Mouse (Mus musculus): Measurements from ENCODE around the gene Lingo1. TPM values are rescaled to one million over a fixed set of nuclear protein-coding genes. Genes with fewer than 3 reads are reported as not detected.

Gene Lingo1
- polyA plus RNA-seq, 1 experiment from 2014 or later = 93.4 TPM

DNA sequence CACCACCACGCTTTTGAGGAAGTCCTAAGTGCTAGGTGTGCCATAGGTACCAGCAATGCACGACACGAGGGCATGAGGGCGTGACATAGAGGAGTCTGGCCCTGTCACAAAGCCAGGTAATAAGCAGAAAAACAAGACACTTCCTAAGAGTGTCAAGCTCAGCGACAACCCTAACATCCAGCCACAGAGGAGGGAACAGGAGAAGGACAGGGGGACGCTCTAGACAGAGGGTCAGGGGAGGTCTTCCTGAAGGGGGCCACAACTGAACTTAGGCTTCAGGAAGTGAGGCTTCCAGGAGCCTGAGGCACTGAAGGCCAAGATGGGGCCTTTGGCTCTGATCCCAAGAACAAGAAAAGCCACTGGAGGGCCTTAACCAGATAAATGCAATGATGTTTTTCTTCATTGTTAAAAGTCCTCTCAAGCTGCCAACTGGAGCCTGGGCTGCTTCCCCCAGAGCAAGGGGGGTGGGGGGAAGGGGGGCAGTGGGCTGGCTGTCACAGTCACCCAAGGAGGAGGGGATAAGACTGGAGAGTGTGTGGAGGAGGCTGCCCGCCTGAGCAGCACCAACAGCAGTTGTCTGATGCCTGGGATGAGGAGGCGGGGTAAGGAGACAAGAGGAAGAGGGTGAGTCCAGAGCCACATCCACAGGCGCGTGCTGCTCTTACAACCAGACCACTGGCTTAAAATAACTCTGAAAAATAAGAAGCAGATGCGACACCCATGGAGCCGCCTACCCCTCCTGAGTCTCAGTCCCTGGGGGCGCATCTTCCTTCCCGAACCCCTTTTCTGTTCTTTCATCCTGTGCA lies 109.7 kb downstream of the Lingo1 start:
- WGBS = 66% methylated on average over 14 of the region's 14 CpGs
- Histone ChIP-seq H3K4me2 (no peak overlapping the region), H3K27ac (replicated peaks) (peak overlapping the region; percentile 48), H3K4me3 (no peak overlapping the region), H3K9me3 (no peaks in the 10 kb centered on the region), H3K27me3 (no peaks in the 10 kb centered on the region), H3K9ac (no peak overlapping the region), H3K4me1 (replicated peaks) (peaks cover 55% of the 10 kb centered on the region), H3K36me3 (no peaks in the 10 kb centered on the region)
- peak; percentile 79 for ATAC-seq (ENCODE audit: low FRiP score, low read depth)

DNA sequence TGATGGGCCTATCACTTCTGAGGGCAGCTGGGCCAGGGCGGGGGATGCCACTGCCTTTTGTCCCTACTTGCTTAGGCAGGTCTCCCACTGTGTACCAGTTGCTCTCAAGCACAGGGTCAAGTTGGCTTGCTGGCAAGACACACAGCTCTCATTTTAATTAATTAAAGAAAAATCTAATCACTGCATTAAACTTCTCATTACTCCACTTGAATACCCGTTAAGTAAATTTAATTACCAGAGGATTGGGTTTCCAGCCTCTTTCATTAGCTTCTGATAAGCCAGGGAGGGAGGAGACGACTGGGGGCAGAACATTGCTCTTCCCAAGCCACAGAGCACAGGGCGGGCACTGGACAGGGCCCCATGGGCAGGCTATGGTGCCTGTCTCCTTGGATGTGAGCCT lies 113.4 kb downstream of the Lingo1 start:
- Histone ChIP-seq H3K4me2 (no peak overlapping the region), H3K4me3 (no peak overlapping the region), H3K36me3 (no peaks in the 10 kb centered on the region), H3K9me3 (no peaks in the 10 kb centered on the region), H3K9ac (no peak overlapping the region), H3K27ac (replicated peaks) (no peak overlapping the region), H3K4me1 (replicated peaks) (peaks cover 37% of the 10 kb centered on the region), H3K27me3 (no peaks in the 10 kb centered on the region)
- ATAC-seq (ENCODE audit: low FRiP score, low read depth) = no peak
- 31% methylated on average over 4 of the region's 4 CpGs for WGBS

DNA sequence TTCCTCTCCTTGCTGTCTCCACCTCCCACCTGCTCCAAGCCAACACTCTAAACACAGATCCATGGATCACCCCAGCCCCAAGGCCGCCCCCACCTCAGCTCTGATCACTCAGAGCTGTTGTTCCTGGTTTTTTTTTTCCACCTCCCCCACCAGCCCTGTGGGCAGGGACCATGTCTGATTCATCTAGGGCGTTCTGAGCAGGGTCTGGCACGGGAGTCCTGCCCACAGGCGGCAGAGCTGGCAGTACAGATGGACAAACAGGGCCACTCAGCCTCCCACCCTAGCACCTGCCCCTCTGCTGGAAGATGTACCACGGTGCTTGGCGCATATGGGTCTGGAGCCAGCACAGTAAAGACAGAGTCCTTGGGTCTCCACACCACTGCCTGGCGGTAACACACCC lies 114.3 kb downstream of the Lingo1 start:
- ATAC-seq (ENCODE audit: low FRiP score, low read depth) = no peak
- Histone ChIP-seq H3K36me3 (no peaks in the 10 kb centered on the region), H3K9me3 (no peaks in the 10 kb centered on the region), H3K27ac (replicated peaks) (no peak overlapping the region), H3K9ac (no peak overlapping the region), H3K27me3 (no peaks in the 10 kb centered on the region), H3K4me3 (no peak overlapping the region), H3K4me1 (replicated peaks) (peaks cover 29% of the 10 kb centered on the region), H3K4me2 (no peak overlapping the region)
- WGBS = 70% methylated on average over 7 of the region's 7 CpGs

DNA sequence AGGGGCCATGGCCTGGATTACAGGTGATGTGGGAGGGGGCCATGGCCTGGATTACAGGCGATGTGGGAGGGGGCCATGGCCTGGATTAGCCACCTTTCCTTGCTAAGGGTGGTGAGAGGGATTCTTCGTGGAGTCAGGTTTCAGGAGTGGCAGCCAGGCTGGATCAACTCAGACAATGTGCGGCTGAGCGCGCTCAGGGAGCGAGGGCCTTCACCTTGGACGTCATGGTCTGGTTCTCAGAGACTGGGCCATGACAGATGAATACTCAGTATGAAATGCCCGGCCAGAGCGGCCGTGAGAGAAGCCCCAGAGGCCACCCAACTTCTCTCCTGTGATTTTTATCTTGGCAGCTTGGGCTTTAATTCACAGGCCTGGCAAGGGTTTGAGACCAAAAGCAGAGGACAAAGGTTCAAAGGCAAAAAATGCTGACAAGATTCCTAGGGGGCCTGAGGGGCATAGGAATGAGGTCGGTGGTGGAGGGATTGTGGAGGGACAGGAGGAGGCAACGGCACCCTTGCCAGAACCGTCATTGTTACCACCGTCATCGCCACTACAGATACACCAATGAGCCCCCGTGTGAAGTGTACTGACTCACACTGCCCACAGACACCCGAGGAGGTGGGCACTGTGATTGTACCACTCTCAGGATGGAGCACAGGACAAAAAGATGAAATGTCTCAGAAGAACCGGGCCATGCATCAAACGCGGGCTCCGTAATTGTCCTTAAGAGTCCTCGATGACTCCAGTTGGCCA lies 117.2 kb downstream of the Lingo1 start:
- ATAC-seq (ENCODE audit: low FRiP score, low read depth) = no peak
- WGBS = 88% methylated on average over 22 of the region's 22 CpGs
- H3K4me2 ChIP-seq = no peak overlapping the region
- H3K9me3 ChIP-seq = no peaks in the 10 kb centered on the region
- no peaks in the 10 kb centered on the region for H3K27me3 ChIP-seq
- H3K36me3 ChIP-seq = no peaks in the 10 kb centered on the region
- no peak overlapping the region for H3K4me3 ChIP-seq
- no peak overlapping the region for H3K27ac ChIP-seq (replicated peaks)
- H3K9ac ChIP-seq = no peak overlapping the region
- peaks cover 19% of the 10 kb centered on the region for H3K4me1 ChIP-seq (replicated peaks)

DNA sequence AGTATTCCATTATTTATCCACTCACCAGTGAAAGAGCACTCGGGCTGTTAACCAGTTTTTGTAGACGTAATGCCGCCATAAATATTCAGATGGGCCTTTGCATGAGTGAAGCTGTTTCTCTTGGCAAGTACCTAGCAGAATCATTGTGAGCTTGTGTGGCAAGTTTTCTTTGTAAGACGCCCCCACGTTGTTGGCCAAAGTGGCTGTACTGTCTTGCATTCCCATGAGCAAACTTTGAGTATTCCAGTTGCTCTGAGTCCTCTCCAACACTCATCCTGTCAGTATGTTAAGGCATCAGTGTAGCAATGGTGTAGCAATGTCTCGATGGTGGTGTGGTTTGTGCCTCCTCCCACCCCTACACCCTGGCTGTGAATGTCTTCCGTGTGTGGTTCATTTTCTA lies 120.6 kb downstream of the Lingo1 start:
- 90% methylated on average over 7 of the region's 7 CpGs for WGBS
- no peak for ATAC-seq (ENCODE audit: low FRiP score, low read depth)

DNA sequence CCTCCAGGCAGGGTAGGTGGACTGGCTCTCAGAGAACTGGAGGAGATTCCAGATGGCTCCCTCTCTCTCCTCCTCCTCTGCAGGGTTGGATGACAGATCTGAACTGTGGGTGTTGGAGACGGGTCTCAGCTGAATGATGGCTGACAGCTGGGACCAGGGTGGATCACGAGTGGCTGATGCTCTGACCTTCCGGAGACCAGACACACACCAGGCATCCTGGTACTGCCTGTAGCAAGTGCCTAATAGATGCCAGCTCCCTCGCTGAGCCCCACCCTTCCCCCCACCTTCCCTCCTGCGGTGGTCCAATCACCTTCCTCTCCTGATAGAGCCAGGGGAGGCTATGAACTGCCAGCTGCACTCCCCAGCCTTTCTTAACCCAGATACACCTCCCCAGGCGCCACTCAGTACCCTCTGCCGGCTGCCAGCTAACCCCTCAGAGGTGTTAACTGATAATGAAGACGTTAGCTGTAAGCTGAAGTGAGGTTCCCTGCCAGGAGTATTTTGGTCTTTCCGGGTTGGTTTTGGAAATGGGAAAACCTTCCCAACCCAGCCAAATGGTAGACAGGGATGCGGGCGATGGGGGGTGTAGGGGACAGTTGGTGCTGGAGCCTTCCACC lies 126.6 kb downstream of the Lingo1 start:
- Histone ChIP-seq H3K4me1 (replicated peaks) (0 out of 2 replicates have a peak, but pooled peaks cover 10% of the 10 kb centered on the region), H3K36me3 (no peaks in the 10 kb centered on the region), H3K27ac (replicated peaks) (no peak overlapping the region), H3K4me2 (no peak overlapping the region), H3K4me3 (no peak overlapping the region), H3K9ac (no peak overlapping the region), H3K9me3 (no peaks in the 10 kb centered on the region), H3K27me3 (no peaks in the 10 kb centered on the region)
- WGBS = 41% methylated on average over 11 of the region's 11 CpGs
- ATAC-seq (ENCODE audit: low FRiP score, low read depth) = 0 out of 2 replicates have a peak, but pooled peaks have one; percentile 35

More for the DNA sequence above, 120.6 kb downstream of the Lingo1 start:
- no peak overlapping the region for H3K27ac ChIP-seq (replicated peaks)
- H3K4me2 ChIP-seq = no peak overlapping the region
- no peaks in the 10 kb centered on the region for H3K27me3 ChIP-seq
- no peaks in the 10 kb centered on the region for H3K9me3 ChIP-seq
- H3K4me3 ChIP-seq = no peak overlapping the region
- no peaks in the 10 kb centered on the region for H3K4me1 ChIP-seq (replicated peaks)
- no peak overlapping the region for H3K9ac ChIP-seq
- H3K36me3 ChIP-seq = no peaks in the 10 kb centered on the region

DNA sequence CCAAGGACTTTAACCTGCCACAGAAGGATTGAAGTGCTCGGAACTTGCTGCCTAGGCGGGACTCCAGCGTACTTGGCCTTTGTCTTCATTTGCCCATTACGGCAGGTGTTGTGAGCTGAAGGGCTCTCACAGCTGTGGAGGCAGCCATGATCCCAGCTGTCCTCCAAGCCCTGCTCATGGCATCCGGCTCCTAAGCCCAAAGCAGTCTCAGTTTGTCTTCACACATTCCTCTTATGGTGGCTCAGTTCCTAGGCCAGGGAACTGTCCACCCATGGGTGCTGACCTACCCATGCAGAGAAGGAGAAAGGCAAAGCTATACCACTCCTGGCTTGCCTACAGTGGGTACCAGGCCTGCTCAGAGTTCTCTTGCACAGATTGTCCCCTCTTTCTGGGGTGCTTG lies 132.1 kb downstream of the Lingo1 start:
- Histone ChIP-seq H3K9ac (no peak overlapping the region), H3K4me2 (no peak overlapping the region), H3K27me3 (no peaks in the 10 kb centered on the region), H3K4me1 (replicated peaks) (0 out of 2 replicates have a peak, but pooled peaks cover 6% of the 10 kb centered on the region), H3K4me3 (no peak overlapping the region), H3K9me3 (no peaks in the 10 kb centered on the region), H3K27ac (replicated peaks) (no peak overlapping the region), H3K36me3 (no peaks in the 10 kb centered on the region)
- WGBS = 85% methylated on average over 5 of the region's 5 CpGs
- no peak for ATAC-seq (ENCODE audit: low FRiP score, low read depth)

DNA sequence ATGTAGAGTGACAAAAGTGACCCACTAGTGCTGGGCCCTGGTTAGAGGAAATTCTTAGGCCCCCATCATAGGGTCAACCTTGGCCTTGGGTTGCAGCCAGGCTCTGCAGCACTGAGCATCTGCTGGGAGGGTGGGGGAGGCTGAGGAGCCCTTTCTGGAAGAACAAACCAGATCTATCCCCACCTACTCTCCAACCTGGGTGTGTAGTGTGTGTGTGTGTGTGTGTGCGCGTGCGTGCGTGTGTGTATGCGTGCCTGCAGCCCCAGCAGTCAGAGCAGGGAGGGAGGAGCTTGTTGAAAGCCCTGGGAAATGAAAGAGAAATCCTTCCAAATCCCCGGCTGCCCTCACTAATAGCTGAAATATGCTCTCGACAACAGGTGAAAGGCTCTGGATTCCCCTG lies 133.3 kb downstream of the Lingo1 start:
- Histone ChIP-seq H3K36me3 (no peaks in the 10 kb centered on the region), H3K27me3 (no peaks in the 10 kb centered on the region), H3K4me1 (replicated peaks) (peaks cover 10% of the 10 kb centered on the region), H3K9me3 (no peaks in the 10 kb centered on the region), H3K4me2 (no peak overlapping the region), H3K27ac (replicated peaks) (no peak overlapping the region), H3K9ac (no peak overlapping the region), H3K4me3 (no peak overlapping the region)
- 73% methylated on average over 7 of the region's 7 CpGs for WGBS
- no peak for ATAC-seq (ENCODE audit: low FRiP score, low read depth)

DNA sequence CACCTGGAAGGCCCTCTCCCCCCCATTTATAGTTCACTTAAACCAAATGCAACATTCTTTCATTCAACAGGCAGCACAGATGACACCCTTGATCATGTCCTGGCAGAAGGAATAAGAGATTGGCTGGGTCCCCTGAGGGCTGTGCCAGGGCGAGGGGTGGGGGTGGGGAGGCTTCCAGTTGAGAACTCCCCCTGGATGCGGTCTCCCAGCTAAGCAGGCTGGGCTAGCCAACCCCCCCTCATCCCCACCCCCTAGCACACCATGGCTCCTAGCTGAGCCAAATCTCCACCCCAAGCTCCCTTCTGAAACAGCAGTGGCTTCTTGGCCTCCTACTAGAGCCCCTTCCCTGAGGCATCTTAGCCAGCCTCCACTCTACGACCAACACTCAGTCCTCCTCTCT lies 133.9 kb downstream of the Lingo1 start:
- Histone ChIP-seq H3K27ac (replicated peaks) (no peak overlapping the region), H3K4me1 (replicated peaks) (peaks cover 15% of the 10 kb centered on the region), H3K27me3 (no peaks in the 10 kb centered on the region), H3K4me3 (no peak overlapping the region), H3K4me2 (no peak overlapping the region), H3K36me3 (no peaks in the 10 kb centered on the region), H3K9me3 (no peaks in the 10 kb centered on the region), H3K9ac (no peak overlapping the region)
- 80% methylated on average over 3 of the region's 3 CpGs for WGBS
- no peak for ATAC-seq (ENCODE audit: low FRiP score, low read depth)

DNA sequence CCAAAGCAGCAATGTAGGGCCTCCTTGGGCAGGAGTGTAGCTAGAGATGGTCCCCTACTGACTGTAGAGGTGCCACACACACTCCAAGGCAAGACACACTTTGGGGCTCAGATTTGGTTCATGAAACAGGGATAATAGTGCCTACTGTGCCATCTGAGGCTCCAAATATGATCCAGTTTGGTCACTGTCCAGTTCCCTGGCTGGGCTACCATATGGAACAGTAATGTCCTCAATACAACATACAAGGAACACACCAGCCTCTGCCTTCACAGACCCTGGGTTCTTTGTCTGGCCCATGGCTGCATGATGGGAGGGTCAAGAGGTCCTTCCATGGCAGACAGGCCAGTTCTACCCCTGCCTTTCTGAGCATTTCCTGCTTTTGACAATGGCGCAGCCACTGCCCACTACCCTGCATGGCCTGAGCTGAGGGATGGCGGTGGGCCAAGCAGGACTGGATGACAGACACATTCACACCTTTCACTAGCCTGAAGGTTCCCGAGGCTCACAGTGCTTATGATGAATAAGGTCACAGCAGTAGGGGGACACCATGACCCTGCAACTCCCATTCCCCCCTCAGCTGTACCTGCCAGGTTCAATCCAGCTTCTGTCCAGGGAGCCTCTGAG lies 134.9 kb downstream of the Lingo1 start:
- ATAC-seq (ENCODE audit: low FRiP score, low read depth) = no peak
- Histone ChIP-seq H3K27me3 (no peaks in the 10 kb centered on the region), H3K4me2 (no peak overlapping the region), H3K27ac (replicated peaks) (no peak overlapping the region), H3K4me3 (no peak overlapping the region), H3K36me3 (no peaks in the 10 kb centered on the region), H3K9me3 (no peaks in the 10 kb centered on the region), H3K9ac (no peak overlapping the region), H3K4me1 (replicated peaks) (peaks cover 21% of the 10 kb centered on the region)
- 69% methylated on average over 3 of the region's 3 CpGs for WGBS

DNA sequence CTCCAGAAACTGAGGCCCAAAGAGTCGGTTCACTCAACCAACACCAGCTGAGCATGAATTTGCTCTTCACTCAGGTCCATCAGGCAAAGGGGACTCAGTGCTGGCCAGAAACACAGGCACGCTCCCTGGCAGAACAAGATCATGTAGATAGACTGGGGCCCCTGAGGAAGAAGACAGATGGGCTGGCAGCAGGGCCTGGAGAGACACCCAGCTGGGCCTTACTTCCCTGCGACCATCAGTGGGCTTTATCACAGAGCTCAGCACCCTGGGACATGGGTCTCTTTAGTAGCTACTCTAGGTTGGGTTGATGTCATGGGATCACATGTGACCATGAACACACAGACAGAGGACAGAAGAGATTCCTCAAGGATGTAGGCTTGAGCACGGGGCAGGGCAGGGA lies 137.7 kb downstream of the Lingo1 start:
- H3K4me1 ChIP-seq (replicated peaks) = peaks cover 36% of the 10 kb centered on the region
- H3K4me2 ChIP-seq = no peak overlapping the region
- no peaks in the 10 kb centered on the region for H3K36me3 ChIP-seq
- WGBS = 88% methylated on average over 4 of the region's 4 CpGs
- H3K27me3 ChIP-seq = no peaks in the 10 kb centered on the region
- no peak overlapping the region for H3K9ac ChIP-seq
- H3K9me3 ChIP-seq = no peaks in the 10 kb centered on the region
- no peak overlapping the region for H3K4me3 ChIP-seq
- no peak overlapping the region for H3K27ac ChIP-seq (replicated peaks)
- no peak for ATAC-seq (ENCODE audit: low FRiP score, low read depth)

DNA sequence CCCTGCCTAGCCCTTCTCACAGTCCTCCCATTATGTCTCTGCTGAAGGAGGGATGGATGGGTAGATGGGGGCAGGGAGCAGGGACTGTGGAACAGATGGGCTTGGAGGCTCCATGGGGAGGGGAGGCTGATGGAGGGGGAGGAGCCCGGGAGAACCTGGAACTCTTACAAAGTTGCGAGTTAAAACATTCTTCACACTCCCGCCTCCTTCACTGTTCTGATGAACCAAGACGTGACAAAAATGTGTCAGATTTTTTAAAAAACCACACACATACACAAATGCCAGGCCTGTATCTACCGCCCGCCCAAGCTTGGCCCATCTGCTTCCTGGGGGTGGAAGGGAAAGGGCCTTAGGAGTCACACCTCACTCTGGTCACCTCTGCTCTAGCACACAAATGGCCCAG lies 138.3 kb downstream of the Lingo1 start:
- no peak overlapping the region for H3K27ac ChIP-seq (replicated peaks)
- no peaks in the 10 kb centered on the region for H3K27me3 ChIP-seq
- 79% methylated on average over 6 of the region's 6 CpGs for WGBS
- no peak overlapping the region for H3K9ac ChIP-seq
- H3K36me3 ChIP-seq = no peaks in the 10 kb centered on the region
- no peak overlapping the region for H3K4me3 ChIP-seq
- H3K4me1 ChIP-seq (replicated peaks) = peaks cover 36% of the 10 kb centered on the region
- no peak overlapping the region for H3K4me2 ChIP-seq
- H3K9me3 ChIP-seq = no peaks in the 10 kb centered on the region
- no peak for ATAC-seq (ENCODE audit: low FRiP score, low read depth)
